Mouse (Mus musculus): ENCODE measurements around the gene Klhl8. TPM values are rescaled to one million over a fixed set of nuclear protein-coding genes. Genes with fewer than 3 reads are reported as not detected.

The Klhl8 gene
- total RNA-seq, 2 experiments from 2014 or later = 13.6 to 20.2 TPM

GRCm38 (mm10) chr5:103848546-103848945, 62.5 kb downstream of the Klhl8 start:
- no peak for DNase-seq (ENCODE audit: low spot score in 2 of 2)

GRCm38 (mm10) chr5:103846609-103847008, 64.5 kb downstream of the Klhl8 start:
- DNase-seq (ENCODE audit: low spot score in 2 of 2) = no peak

GRCm38 (mm10) chr5:103846154-103846551, 64.9 kb downstream of the Klhl8 start:
- no peak for DNase-seq (ENCODE audit: low spot score in 2 of 2)

GRCm38 (mm10) chr5:103845418-103846153, 65.5 kb downstream of the Klhl8 start:
- DNase-seq (ENCODE audit: low spot score in 2 of 2) = no peak

GRCm38 (mm10) chr5:103843938-103844337, 67.1 kb downstream of the Klhl8 start:
- DNase-seq (ENCODE audit: low spot score in 2 of 2) = peak; percentile 40 to 46

- no peak for DNase-seq (ENCODE audit: low spot score in 2 of 2)
These were observed 71.8 kb downstream of the Klhl8 start for GRCm38 (mm10) chr5:103839265-103839626.

GRCm38 (mm10) chr5:103838550-103839264, 72.4 kb downstream of the Klhl8 start:
- DNase-seq (ENCODE audit: low spot score in 2 of 2) = peak; percentile 53 to 56

- DNase-seq (ENCODE audit: low spot score in 2 of 2) = no peak
These were observed 74.8 kb downstream of the Klhl8 start for GRCm38 (mm10) chr5:103836148-103836784.

GRCm38 (mm10) chr5:103835471-103836147, 75.5 kb downstream of the Klhl8 start:
- DNase-seq (ENCODE audit: low spot score in 2 of 2) = no peak

GRCm38 (mm10) chr5:103830886-103831285, 80.2 kb downstream of the Klhl8 start:
- no peak for DNase-seq (ENCODE audit: low spot score in 2 of 2)

- DNase-seq (ENCODE audit: low spot score in 2 of 2) = no peak
These were observed 81.9 kb downstream of the Klhl8 start for GRCm38 (mm10) chr5:103829158-103829557.

GRCm38 (mm10) chr5:103828729-103829128, 82.3 kb downstream of the Klhl8 start:
- no peak for DNase-seq (ENCODE audit: low spot score in 2 of 2)

- DNase-seq (ENCODE audit: low spot score in 2 of 2) = no peak
These were observed 82.8 kb downstream of the Klhl8 start for GRCm38 (mm10) chr5:103828304-103828703.

- no peak for DNase-seq (ENCODE audit: low spot score in 2 of 2)
These were observed 88.1 kb downstream of the Klhl8 start for GRCm38 (mm10) chr5:103822949-103823348.

- no peak for DNase-seq (ENCODE audit: low spot score in 2 of 2)
These were observed 89.4 kb downstream of the Klhl8 start for GRCm38 (mm10) chr5:103821500-103822298.

- no peak for DNase-seq (ENCODE audit: low spot score in 2 of 2)
These were observed 90.0 kb downstream of the Klhl8 start for GRCm38 (mm10) chr5:103821062-103821461.

- DNase-seq (ENCODE audit: low spot score in 2 of 2) = no peak
These were observed 91.4 kb downstream of the Klhl8 start for GRCm38 (mm10) chr5:103819674-103820073.

- DNase-seq (ENCODE audit: low spot score in 2 of 2) = no peak
These were observed 92.5 kb downstream of the Klhl8 start for GRCm38 (mm10) chr5:103818602-103819001.

- DNase-seq (ENCODE audit: low spot score in 2 of 2) = peak; percentile 74 to 80
These were observed 93.3 kb downstream of the Klhl8 start for GRCm38 (mm10) chr5:103817754-103818153.

GRCm38 (mm10) chr5:103816718-103817117, 94.3 kb downstream of the Klhl8 start:
- DNase-seq (ENCODE audit: low spot score in 2 of 2) = no peak

GRCm38 (mm10) chr5:103815249-103815617, 95.8 kb downstream of the Klhl8 start:
- no peak for DNase-seq (ENCODE audit: low spot score in 2 of 2)

Data from adrenal gland, adult 18-20 months (tissue).